Mouse (Mus musculus) embryonic fibroblast, embryonic 13.5 days (primary cell): ENCODE data around the gene 1810010H24Rik.
"Not testable (repeated sequence)": the region's sequence is repeated elsewhere in the genome, so short reads cannot be mapped to it uniquely, and the experiment has no call there.

ENCODE experiments used
- CTCF ChIP-seq: IDR thresholded peaks from 2 replicates; pipeline ENCODE4 v1.5.1; 2011; ENCODE audit warnings: mild to moderate bottlenecking, control low read depth, low read length, moderate library complexity, borderline replicate concordance; ENCODE audit not compliant: insufficient read depth
- POLR2A ChIP-seq: IDR thresholded peaks from 2 replicates; pipeline ENCODE4 v1.6.1; 2011; ENCODE audit warnings: low read depth, mild to moderate bottlenecking, control low read depth, low read length, moderate library complexity

- not testable (repeated sequence) for TF ChIP-seq CTCF, POLR2A
Measured at GRCm38 (mm10) chr11:107059634-107060033, 34.2 kb downstream of the 1810010H24Rik start.
